Mouse (Mus musculus) liver, embryonic 16.5 days (tissue): ENCODE results near the gene Gpr107. TPM values are rescaled to one million over a fixed set of nuclear protein-coding genes. Genes with fewer than 3 reads are reported as not detected.

ENCODE experiments used
- ATAC-seq: fragments of 200-750 bp; cut with Nextera tagmentation; 2 replicates; pipeline ENCODE4 v1.8.0; 2017; ENCODE audit warnings: low read depth, mild to moderate bottlenecking, moderate number of reproducible peaks, moderate library complexity
- H3K27ac ChIP-seq: fragments of 300-500 bp; sonication (generic); 2 replicates; pipeline ENCODE4 v1.5.1; 2014; ENCODE audit warnings: mild to moderate bottlenecking, low read length
- H3K27me3 ChIP-seq: fragments of 300-500 bp; sonication (generic); 2 replicates; pipeline ENCODE4 v1.6.1; 2014; ENCODE audit warnings: low read depth, low read length, mixed read lengths; ENCODE audit not compliant: control insufficient read depth, insufficient read depth
- H3K36me3 ChIP-seq: fragments of 300-500 bp; sonication (generic); 2 replicates; pipeline ENCODE4 v1.6.1; 2014; ENCODE audit warnings: mild to moderate bottlenecking; ENCODE audit not compliant: control insufficient read depth, insufficient read depth
- H3K4me1 ChIP-seq: fragments of 300-500 bp; sonication (generic); 2 replicates; pipeline ENCODE4 v1.6.1; 2014; ENCODE audit warnings: low read depth, low read length, mixed read lengths; ENCODE audit not compliant: control insufficient read depth
- H3K4me2 ChIP-seq: fragments of 300-500 bp; sonication (generic); 2 replicates; pipeline ENCODE4 v1.6.1; 2014; ENCODE audit warnings: low read depth, low read length, mixed read lengths
- H3K4me3 ChIP-seq: fragments of 300-500 bp; sonication (generic); 2 replicates; pipeline ENCODE4 v1.5.1; 2014; ENCODE audit warnings: low read depth, mild to moderate bottlenecking, low read length
- H3K9ac ChIP-seq: fragments of 300-500 bp; sonication (generic); 2 replicates; pipeline ENCODE4 v1.6.1; 2014; ENCODE audit warnings: low read depth, low read length
- H3K9me3 ChIP-seq: fragments of 300-500 bp; sonication (generic); replicated peaks from 2 replicates; pipeline ENCODE4 v1.6.1; 2016; ENCODE audit warnings: low read length; ENCODE audit not compliant: control insufficient read depth
- WGBS: fragments of 180-500 bp; shearing (Covaris S2); extraction: QIAGEN DNeasy Blood & Tissue Kit; methylation state at CpG from one replicate; pipeline ENCODE4 v1.1.7; 2014; ENCODE audit not compliant: insufficient replicate concordance; 5-methylcytosine and 5-hydroxymethylcytosine counted together
- polyA plus RNA-seq: library from polyadenylated mRNA; unstranded; fragments of >200 nt; fragmentation: Nextera tagmentation; extraction: Ambion mirVana; gene quantifications from 2 replicates; pipeline ENCODE4 v1.2.1, GENCODE M21; 2015

Gpr107 gene
- polyA plus RNA-seq, 1 experiment from 2014 or later: 11.9 TPM

- H3K9me3 ChIP-seq: no peaks in the 10 kb centered on the region
- H3K4me3 ChIP-seq: no peak overlapping the region
- no peaks in the 10 kb centered on the region for H3K36me3 ChIP-seq
- no peak overlapping the region for H3K4me2 ChIP-seq
- no peaks in the 10 kb centered on the region for H3K27me3 ChIP-seq
- 49% methylated on average over 4 of the region's 4 CpGs for WGBS
- no peak overlapping the region for H3K9ac ChIP-seq
- no peak for ATAC-seq
- H3K4me1 ChIP-seq: peaks cover 22% of the 10 kb centered on the region
- no peak overlapping the region for H3K27ac ChIP-seq
Observed at GRCm38 (mm10) chr2:31133981-31134380, 18.1 kb upstream of the Gpr107 start.

GRCm38 (mm10) chr2:31135512-31135931 lies 16.6 kb upstream of the Gpr107 start:
- ATAC-seq: no peak
- H3K4me1 ChIP-seq: peaks cover 18% of the 10 kb centered on the region
- WGBS: 33% methylated on average over 13 of the region's 13 CpGs
- H3K4me2 ChIP-seq: no peak overlapping the region
- no peaks in the 10 kb centered on the region for H3K36me3 ChIP-seq
- no peaks in the 10 kb centered on the region for H3K27me3 ChIP-seq
- no peaks in the 10 kb centered on the region for H3K9me3 ChIP-seq
- H3K4me3 ChIP-seq: no peak overlapping the region
- no peak overlapping the region for H3K27ac ChIP-seq
- H3K9ac ChIP-seq: no peak overlapping the region

- no peaks in the 10 kb centered on the region for H3K36me3 ChIP-seq
- no peak for ATAC-seq
- H3K27ac ChIP-seq: no peak overlapping the region
- peaks cover 15% of the 10 kb centered on the region for H3K4me1 ChIP-seq
- no peak overlapping the region for H3K9ac ChIP-seq
- H3K27me3 ChIP-seq: no peaks in the 10 kb centered on the region
- H3K9me3 ChIP-seq: no peaks in the 10 kb centered on the region
- no peak overlapping the region for H3K4me2 ChIP-seq
- 51% methylated on average over 11 of the region's 13 CpGs for WGBS
- H3K4me3 ChIP-seq: no peak overlapping the region
Observed at GRCm38 (mm10) chr2:31136338-31136737, 15.8 kb upstream of the Gpr107 start.

- ATAC-seq: no peak
- Histone ChIP-seq H3K4me2 (no peak overlapping the region), H3K9ac (no peak overlapping the region), H3K27me3 (no peaks in the 10 kb centered on the region; the same call in 1 of the 2 replicates), H3K4me1 (peaks cover 13% of the 10 kb centered on the region), H3K36me3 (no peaks in the 10 kb centered on the region), H3K9me3 (no peaks in the 10 kb centered on the region), H3K27ac (no peak overlapping the region), H3K4me3 (no peak overlapping the region)
- WGBS: 69% methylated on average over 14 of the region's 14 CpGs
Observed at GRCm38 (mm10) chr2:31137018-31137590, 15.0 kb upstream of the Gpr107 start.

GRCm38 (mm10) chr2:31139174-31139632 lies 12.9 kb upstream of the Gpr107 start:
- 44% methylated on average over 10 of the region's 10 CpGs for WGBS
- no peak overlapping the region for H3K9ac ChIP-seq
- H3K27me3 ChIP-seq: no peaks in the 10 kb centered on the region; the same call in 1 of the 2 replicates
- peaks cover 22% of the 10 kb centered on the region for H3K4me1 ChIP-seq
- H3K4me3 ChIP-seq: no peak overlapping the region
- H3K9me3 ChIP-seq: no peaks in the 10 kb centered on the region
- H3K27ac ChIP-seq: no peak overlapping the region
- no peak for ATAC-seq
- no peaks in the 10 kb centered on the region for H3K36me3 ChIP-seq
- no peak overlapping the region for H3K4me2 ChIP-seq

- Histone ChIP-seq H3K4me2 (peak overlapping the region; percentile 90), H3K36me3 (no peaks in the 10 kb centered on the region), H3K27me3 (no peaks in the 10 kb centered on the region; the same call in 1 of the 2 replicates), H3K27ac (no peak overlapping the region), H3K4me3 (peak overlapping the region; percentile 79), H3K9me3 (no peaks in the 10 kb centered on the region), H3K9ac (no peak overlapping the region), H3K4me1 (peaks cover 22% of the 10 kb centered on the region)
- 47% methylated on average over 12 of the region's 12 CpGs for WGBS
- no peak for ATAC-seq
Observed at GRCm38 (mm10) chr2:31139991-31140771, 11.9 kb upstream of the Gpr107 start.

GRCm38 (mm10) chr2:31140772-31141073 lies 11.4 kb upstream of the Gpr107 start:
- Histone ChIP-seq H3K4me3 (peak overlapping the region; percentile 79), H3K9ac (peak overlapping the region; percentile 77), H3K36me3 (no peaks in the 10 kb centered on the region), H3K27me3 (no peaks in the 10 kb centered on the region; the same call in 1 of the 2 replicates), H3K4me1 (peaks cover 18% of the 10 kb centered on the region), H3K4me2 (peak overlapping the region; percentile 90), H3K9me3 (no peaks in the 10 kb centered on the region), H3K27ac (no peak overlapping the region)
- ATAC-seq: no peak
- 2% methylated on average over 10 of the region's 10 CpGs for WGBS

GRCm38 (mm10) chr2:31141074-31141866 lies 10.8 kb upstream of the Gpr107 start:
- H3K4me1 ChIP-seq: peaks cover 17% of the 10 kb centered on the region
- H3K9ac ChIP-seq: peak overlapping the region; percentile 77
- no peaks in the 10 kb centered on the region; the same call in 1 of the 2 replicates for H3K27me3 ChIP-seq
- under 1% methylated on average over 78 of the region's 78 CpGs for WGBS
- H3K9me3 ChIP-seq: no peaks in the 10 kb centered on the region
- ATAC-seq: peak; percentile 56
- H3K36me3 ChIP-seq: no peaks in the 10 kb centered on the region; the same call in 1 of the 2 replicates
- H3K4me3 ChIP-seq: peak overlapping the region; percentile 79
- H3K27ac ChIP-seq: peak overlapping the region; percentile 41; the same call in 1 of the 2 replicates
- H3K4me2 ChIP-seq: peak overlapping the region; percentile 90
